Mouse (Mus musculus) midbrain, embryonic 10.5 days (tissue): ENCODE data around the gene Mum1. TPM values are rescaled to one million over a fixed set of nuclear protein-coding genes. Genes with fewer than 3 reads are reported as not detected.

Experiments used
- DNase-seq: peaks from one replicate; pipeline ENCODE4 v3.0.0-alpha.2; 2017; ENCODE audit warnings: low spot score
- H3K27ac ChIP-seq: fragments of 300-500 bp; sonication (generic); replicated peaks from 2 replicates; pipeline ENCODE4 v1.5.1; 2016; ENCODE audit warnings: mild to moderate bottlenecking
- H3K27me3 ChIP-seq: fragments of 300-500 bp; sonication (generic); 2 replicates; pipeline ENCODE4 v1.6.1; 2016; ENCODE audit warnings: low read depth, mild to moderate bottlenecking; ENCODE audit not compliant: poor library complexity, severe bottlenecking
- H3K36me3 ChIP-seq: fragments of 300-500 bp; sonication (generic); 2 replicates; pipeline ENCODE4 v1.6.1; 2016; ENCODE audit warnings: mild to moderate bottlenecking, moderate library complexity
- H3K4me1 ChIP-seq: fragments of 300-500 bp; sonication (generic); 2 replicates; pipeline ENCODE4 v1.6.1; 2016
- H3K4me3 ChIP-seq: fragments of 300-500 bp; sonication (generic); 2 replicates; pipeline ENCODE4 v1.5.1; 2016; ENCODE audit warnings: mild to moderate bottlenecking, moderate library complexity
- H3K9me3 ChIP-seq: fragments of 300-500 bp; sonication (generic); replicated peaks from 2 replicates; pipeline ENCODE4 v1.6.1; 2016; ENCODE audit warnings: mild to moderate bottlenecking
- WGBS: fragments of 180-500 bp; shearing (Covaris S2); methylation state at CpG from one replicate; pipeline ENCODE4 v1.1.7; 2016; 5-methylcytosine and 5-hydroxymethylcytosine counted together
- polyA plus RNA-seq: library from polyadenylated mRNA; unstranded; fragments of >200 nt; fragmentation: Nextera tagmentation; extraction: Ambion mirVana; gene quantifications from 2 replicates; pipeline ENCODE4 v1.2.1, GENCODE M21; 2016

Gene Mum1
- 154 and 166 TPM in 2 replicates for polyA plus RNA-seq

GRCm38 (mm10) chr10:80226416-80227165 lies at the start of gene Mum1:
Mum1 (plus strand) TSS chr10:80226434.
- no peaks in the 10 kb centered on the region for H3K27me3 ChIP-seq
- under 1% methylated on average over 74 of the region's 75 CpGs for WGBS
- peaks cover 35% of the 10 kb centered on the region for H3K36me3 ChIP-seq
- H3K4me3 ChIP-seq = peak within 1 kb of the TSS; percentile 92
- no peaks in the 10 kb centered on the region for H3K9me3 ChIP-seq
- DNase-seq = peak; percentile 100
- H3K27ac ChIP-seq = peak within 1 kb of the TSS; percentile 98
- peaks cover 66% of the 10 kb centered on the region for H3K4me1 ChIP-seq

- 68% methylated on average over 7 of the region's 7 CpGs for WGBS
- H3K4me3 ChIP-seq = peak overlapping the region; percentile 32
- H3K27ac ChIP-seq = peak overlapping the region; percentile 99
Measured at GRCm38 (mm10) chr10:80177441-80178279, 48.6 kb upstream of the Mum1 start.

GRCm38 (mm10) chr10:80179068-80180051 lies 46.9 kb upstream of the Mum1 start, which contains the start of gene Efna2:
Efna2 (plus strand) TSS chr10:80179482.
- Histone ChIP-seq H3K27ac (peak within 1 kb of the TSS; percentile 99), H3K9me3 (no peaks in the 10 kb centered on the region), H3K4me1 (peaks cover 96% of the 10 kb centered on the region), H3K36me3 (peaks cover 34% of the 10 kb centered on the region), H3K4me3 (peak within 1 kb of the TSS; percentile 96), H3K27me3 (peaks cover 40% of the 10 kb centered on the region)
- WGBS = 4% methylated on average over 96 of the region's 106 CpGs
- peak; percentile 72 for DNase-seq

More at GRCm38 (mm10) chr10:80177441-80178279, 48.6 kb upstream of the Mum1 start:
- H3K4me1 ChIP-seq = peaks cover 91% of the 10 kb centered on the region
- H3K9me3 ChIP-seq = no peaks in the 10 kb centered on the region
- peaks cover 30% of the 10 kb centered on the region for H3K27me3 ChIP-seq
- peaks cover 17% of the 10 kb centered on the region for H3K36me3 ChIP-seq
- peak; percentile 53 for DNase-seq

GRCm38 (mm10) chr10:80180288-80180687 lies 45.9 kb upstream of the Mum1 start:
- DNase-seq = no peak
- Histone ChIP-seq H3K4me1 (peaks cover 94% of the 10 kb centered on the region), H3K27ac (peak overlapping the region; percentile 99), H3K27me3 (peaks cover 46% of the 10 kb centered on the region), H3K9me3 (no peaks in the 10 kb centered on the region), H3K4me3 (peak overlapping the region; percentile 96), H3K36me3 (peaks cover 33% of the 10 kb centered on the region)
- 46% methylated on average over 6 of the region's 6 CpGs for WGBS

- WGBS = 47% methylated on average over 5 of the region's 5 CpGs
- Histone ChIP-seq H3K4me1 (peaks cover 94% of the 10 kb centered on the region), H3K9me3 (no peaks in the 10 kb centered on the region), H3K4me3 (peak overlapping the region; percentile 96), H3K27ac (peak overlapping the region; percentile 99), H3K36me3 (peaks cover 38% of the 10 kb centered on the region), H3K27me3 (peaks cover 51% of the 10 kb centered on the region)
- no peak for DNase-seq
Measured at GRCm38 (mm10) chr10:80180823-80181222, 45.4 kb upstream of the Mum1 start.

- Histone ChIP-seq H3K4me1 (peaks cover 93% of the 10 kb centered on the region), H3K4me3 (peak overlapping the region; percentile 96), H3K36me3 (peaks cover 56% of the 10 kb centered on the region), H3K27me3 (peaks cover 54% of the 10 kb centered on the region), H3K9me3 (no peaks in the 10 kb centered on the region), H3K27ac (peak overlapping the region; percentile 99)
- WGBS = 87% methylated on average over 7 of the region's 7 CpGs
- no peak for DNase-seq
Measured at GRCm38 (mm10) chr10:80182547-80182946, 43.7 kb upstream of the Mum1 start.

- 41% methylated on average over 27 of the region's 27 CpGs for WGBS
- DNase-seq = no peak
- Histone ChIP-seq H3K27ac (peak overlapping the region; percentile 72), H3K4me3 (peak overlapping the region; percentile 96; the same call in 1 of the 2 replicates), H3K9me3 (no peaks in the 10 kb centered on the region), H3K36me3 (peaks cover 70% of the 10 kb centered on the region), H3K27me3 (peaks cover 87% of the 10 kb centered on the region), H3K4me1 (peaks cover 96% of the 10 kb centered on the region)
Measured at GRCm38 (mm10) chr10:80186649-80187048, 39.6 kb upstream of the Mum1 start.

- peaks cover 96% of the 10 kb centered on the region for H3K4me1 ChIP-seq
- H3K4me3 ChIP-seq = peak overlapping the region; percentile 96
- H3K36me3 ChIP-seq = peaks cover 60% of the 10 kb centered on the region
- DNase-seq = no peak
- peak overlapping the region; percentile 96 for H3K27ac ChIP-seq
- 85% methylated on average over 10 of the region's 10 CpGs for WGBS
- no peaks in the 10 kb centered on the region for H3K9me3 ChIP-seq
- H3K27me3 ChIP-seq = peaks cover 90% of the 10 kb centered on the region
Measured at GRCm38 (mm10) chr10:80187739-80188138, 38.5 kb upstream of the Mum1 start.

- Histone ChIP-seq H3K27me3 (peaks cover 90% of the 10 kb centered on the region), H3K4me1 (peaks cover 96% of the 10 kb centered on the region), H3K27ac (peak overlapping the region; percentile 96), H3K4me3 (peak overlapping the region; percentile 96), H3K9me3 (no peaks in the 10 kb centered on the region), H3K36me3 (peaks cover 52% of the 10 kb centered on the region)
- 50% methylated on average over 15 of the region's 15 CpGs for WGBS
- DNase-seq = no peak
Measured at GRCm38 (mm10) chr10:80188453-80189024, 37.7 kb upstream of the Mum1 start.

- DNase-seq = peak; percentile 64
- 2% methylated on average over 21 of the region's 21 CpGs for WGBS
- peak overlapping the region; percentile 96 for H3K27ac ChIP-seq
- H3K36me3 ChIP-seq = peaks cover 42% of the 10 kb centered on the region
- peak overlapping the region; percentile 60 for H3K4me3 ChIP-seq
- H3K9me3 ChIP-seq = no peaks in the 10 kb centered on the region
- H3K27me3 ChIP-seq = peaks cover 99% of the 10 kb centered on the region
- H3K4me1 ChIP-seq = peaks cover 99% of the 10 kb centered on the region
Measured at GRCm38 (mm10) chr10:80189999-80190398, 36.2 kb upstream of the Mum1 start.

- H3K4me3 ChIP-seq = peak overlapping the region; percentile 60
- under 1% methylated on average over 48 of the region's 48 CpGs for WGBS
Measured at GRCm38 (mm10) chr10:80190491-80191051, 35.7 kb upstream of the Mum1 start.

More at GRCm38 (mm10) chr10:80190491-80191051, 35.7 kb upstream of the Mum1 start:
- H3K36me3 ChIP-seq = peaks cover 37% of the 10 kb centered on the region
- H3K27ac ChIP-seq = peak overlapping the region; percentile 96
- peak; percentile 82 for DNase-seq
- no peaks in the 10 kb centered on the region for H3K9me3 ChIP-seq
- peaks cover 99% of the 10 kb centered on the region for H3K27me3 ChIP-seq
- peaks cover 99% of the 10 kb centered on the region for H3K4me1 ChIP-seq
